Mouse (Mus musculus): ENCODE results near the gene Coq5. TPM values are rescaled to one million over a fixed set of nuclear protein-coding genes. Genes with fewer than 3 reads are reported as not detected.

The Coq5 gene
- total and polyA plus RNA-seq, 2 experiments from 2014 or later: 29.6 to 42.8 TPM

DNA sequence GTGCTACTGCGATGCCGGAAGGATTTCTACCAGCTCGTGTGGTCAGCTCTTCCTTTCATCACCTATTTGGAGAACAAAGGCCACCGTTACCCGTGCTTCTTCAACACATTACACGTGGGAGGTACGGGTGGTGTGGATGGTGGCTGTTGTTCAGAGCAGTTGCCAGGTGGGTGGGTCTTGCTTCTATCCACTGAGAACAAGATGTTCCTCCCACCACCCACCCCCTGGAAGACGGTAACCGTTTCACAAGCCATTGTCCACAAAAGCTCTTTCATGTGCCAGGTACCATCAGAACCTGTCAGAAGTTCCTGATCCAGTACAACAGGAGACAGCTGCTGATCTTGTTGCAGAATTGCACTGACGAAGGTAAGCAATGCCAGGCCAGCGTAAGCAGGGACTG lies 39.3 kb upstream of the Coq5 start:
- peaks cover 55% of the 10 kb centered on the region for H3K36me3 ChIP-seq (ENCODE audit: insufficient read depth, low read length)
- ATAC-seq (ENCODE audit: low FRiP score): no peak
- 86% methylated on average over 11 of the region's 11 CpGs for WGBS

GRCm38 (mm10) chr5:115255472-115255871 lies 24.0 kb upstream of the Coq5 start:
- H3K9ac ChIP-seq (replicated peaks; ENCODE audit: low read length, poor library complexity, severe bottlenecking): no peak overlapping the region
- H3K9me3 ChIP-seq (ENCODE audit: low read length): no peaks in the 10 kb centered on the region
- TF ChIP-seq CTCF (IDR thresholded peaks at IDR 0.05): no peak
- no peak overlapping the region for H3K4me3 ChIP-seq (ENCODE audit: low read depth, low read length)
- H3K27ac ChIP-seq (ENCODE audit: low read depth, low read length): no peak overlapping the region
- H3K4me2 ChIP-seq (ENCODE audit: low read depth, low read length, poor library complexity, severe bottlenecking): no peak overlapping the region
- H3K4me1 ChIP-seq (ENCODE audit: insufficient read depth, low read length): no peaks in the 10 kb centered on the region
- H3K36me3 ChIP-seq (ENCODE audit: insufficient read depth, low read length): peaks cover 58% of the 10 kb centered on the region
- no peak for DNase-seq (ENCODE audit: low spot score)
- H3K27me3 ChIP-seq (ENCODE audit: insufficient read depth, low read length): no peaks in the 10 kb centered on the region
- no peak for ATAC-seq (ENCODE audit: low FRiP score)
- WGBS: 82% methylated on average over 1 of the region's 1 CpGs

More for the DNA sequence above, 39.3 kb upstream of the Coq5 start:
- no peak for DNase-seq (ENCODE audit: low spot score)
- no peaks in the 10 kb centered on the region for H3K9me3 ChIP-seq (ENCODE audit: low read length)
- no peak overlapping the region for H3K4me3 ChIP-seq (ENCODE audit: low read depth, low read length)
- H3K27me3 ChIP-seq (ENCODE audit: insufficient read depth, low read length): no peaks in the 10 kb centered on the region
- H3K9ac ChIP-seq (replicated peaks; ENCODE audit: low read length, poor library complexity, severe bottlenecking): no peak overlapping the region
- no peak overlapping the region for H3K27ac ChIP-seq (ENCODE audit: low read depth, low read length)
- no peak overlapping the region for H3K4me2 ChIP-seq (ENCODE audit: low read depth, low read length, poor library complexity, severe bottlenecking)
- TF ChIP-seq CTCF (IDR thresholded peaks at IDR 0.05): no peak
- H3K4me1 ChIP-seq (ENCODE audit: insufficient read depth, low read length): peaks cover 7% of the 10 kb centered on the region; the same call in 1 of the 2 replicates

DNA sequence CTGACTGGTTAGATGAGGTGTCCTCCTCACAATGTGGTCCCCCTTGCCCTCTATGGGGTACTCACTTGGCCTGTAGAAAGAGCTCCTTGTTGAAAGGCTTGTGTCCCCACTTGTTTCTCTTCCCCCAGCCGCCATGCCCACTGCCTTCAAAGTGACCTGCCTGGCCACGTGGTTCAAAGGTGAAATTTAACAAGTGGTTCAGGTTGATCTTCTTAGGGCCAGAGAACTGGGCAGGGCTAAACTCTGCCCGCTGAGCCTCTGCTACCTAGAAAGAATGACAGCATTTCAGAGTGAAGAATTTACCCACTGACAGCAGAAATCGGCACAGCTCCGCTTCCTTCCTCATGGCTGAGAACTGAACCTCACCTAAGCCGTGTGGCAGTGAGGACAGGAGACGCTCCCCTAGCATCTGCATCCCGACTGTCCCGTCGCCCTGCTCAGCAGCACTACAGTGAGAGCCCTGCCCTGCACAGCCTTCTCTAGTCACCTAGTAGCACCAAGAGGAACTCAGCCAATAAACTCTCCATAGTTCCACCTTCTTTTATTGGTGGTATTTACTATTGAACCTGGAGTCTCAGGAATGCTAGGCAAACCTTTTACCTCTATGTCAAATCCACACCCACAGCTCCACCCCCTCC lies 22.4 kb upstream of the Coq5 start:
- Histone ChIP-seq H3K27me3 (ENCODE audit: insufficient read depth, low read length) (no peaks in the 10 kb centered on the region), H3K4me1 (ENCODE audit: insufficient read depth, low read length) (no peaks in the 10 kb centered on the region), H3K27ac (ENCODE audit: low read depth, low read length) (no peak overlapping the region), H3K9ac (replicated peaks; ENCODE audit: low read length, poor library complexity, severe bottlenecking) (no peak overlapping the region), H3K9me3 (ENCODE audit: low read length) (no peaks in the 10 kb centered on the region), H3K4me3 (ENCODE audit: low read depth, low read length) (no peak overlapping the region), H3K36me3 (ENCODE audit: insufficient read depth, low read length) (peaks cover 45% of the 10 kb centered on the region), H3K4me2 (ENCODE audit: low read depth, low read length, poor library complexity, severe bottlenecking) (no peak overlapping the region)
- WGBS: 91% methylated on average over 10 of the region's 10 CpGs
- ATAC-seq (ENCODE audit: low FRiP score) (no peak), DNase-seq (ENCODE audit: low spot score) (no peak)
- no peak for TF ChIP-seq CTCF (IDR thresholded peaks at IDR 0.05)

- Histone ChIP-seq H3K4me3 (ENCODE audit: low read depth, low read length) (no peak overlapping the region), H3K27me3 (ENCODE audit: insufficient read depth, low read length) (no peaks in the 10 kb centered on the region), H3K9me3 (ENCODE audit: low read length) (no peaks in the 10 kb centered on the region), H3K27ac (ENCODE audit: low read depth, low read length) (no peak overlapping the region), H3K4me2 (ENCODE audit: low read depth, low read length, poor library complexity, severe bottlenecking) (no peak overlapping the region), H3K9ac (replicated peaks; ENCODE audit: low read length, poor library complexity, severe bottlenecking) (no peak overlapping the region), H3K4me1 (ENCODE audit: insufficient read depth, low read length) (no peaks in the 10 kb centered on the region), H3K36me3 (ENCODE audit: insufficient read depth, low read length) (peaks cover 44% of the 10 kb centered on the region)
- TF ChIP-seq CTCF (IDR thresholded peaks at IDR 0.05): no peak
- WGBS: 88% methylated on average over 6 of the region's 6 CpGs
- ATAC-seq (ENCODE audit: low FRiP score): no peak
- no peak for DNase-seq (ENCODE audit: low spot score)
Observed at GRCm38 (mm10) chr5:115260356-115260755, 19.1 kb upstream of the Coq5 start.

GRCm38 (mm10) chr5:115261141-115261540 lies 18.3 kb upstream of the Coq5 start:
- Histone ChIP-seq H3K27ac (ENCODE audit: low read depth, low read length) (no peak overlapping the region), H3K9ac (replicated peaks; ENCODE audit: low read length, poor library complexity, severe bottlenecking) (no peak overlapping the region), H3K4me3 (ENCODE audit: low read depth, low read length) (no peak overlapping the region), H3K4me2 (ENCODE audit: low read depth, low read length, poor library complexity, severe bottlenecking) (no peak overlapping the region), H3K36me3 (ENCODE audit: insufficient read depth, low read length) (peaks cover 37% of the 10 kb centered on the region), H3K4me1 (ENCODE audit: insufficient read depth, low read length) (no peaks in the 10 kb centered on the region), H3K27me3 (ENCODE audit: insufficient read depth, low read length) (no peaks in the 10 kb centered on the region), H3K9me3 (ENCODE audit: low read length) (no peaks in the 10 kb centered on the region)
- 84% methylated on average over 8 of the region's 8 CpGs for WGBS
- no peak for ATAC-seq (ENCODE audit: low FRiP score)
- no peak for DNase-seq (ENCODE audit: low spot score)
- no peak for TF ChIP-seq CTCF (IDR thresholded peaks at IDR 0.05)

- ATAC-seq (ENCODE audit: low FRiP score) (no peak), DNase-seq (ENCODE audit: low spot score) (no peak)
- WGBS: 98% methylated on average over 1 of the region's 1 CpGs
- Histone ChIP-seq H3K9me3 (ENCODE audit: low read length) (no peaks in the 10 kb centered on the region), H3K4me3 (ENCODE audit: low read depth, low read length) (no peak overlapping the region), H3K36me3 (ENCODE audit: insufficient read depth, low read length) (peaks cover 31% of the 10 kb centered on the region), H3K4me2 (ENCODE audit: low read depth, low read length, poor library complexity, severe bottlenecking) (no peak overlapping the region), H3K27me3 (ENCODE audit: insufficient read depth, low read length) (no peaks in the 10 kb centered on the region), H3K9ac (replicated peaks; ENCODE audit: low read length, poor library complexity, severe bottlenecking) (no peak overlapping the region), H3K27ac (ENCODE audit: low read depth, low read length) (no peak overlapping the region), H3K4me1 (ENCODE audit: insufficient read depth, low read length) (no peaks in the 10 kb centered on the region)
- TF ChIP-seq CTCF (IDR thresholded peaks at IDR 0.05): no peak
Observed at GRCm38 (mm10) chr5:115261880-115262279, 17.6 kb upstream of the Coq5 start.

All from midbrain, postnatal 0 days (tissue).